Mouse (Mus musculus) frontal cortex, adult (tissue): Measurements from ENCODE around the gene Erg28.
A peak's percentile ranks its signal among the peaks of the same experiment; 100 is the strongest.

Experiments
- ATAC-seq: cut with Nextera tagmentation; 2 replicates; pipeline ENCODE4 v1.9.2; 2017; ENCODE audit warnings: mild to moderate bottlenecking, moderate library complexity, mixed read lengths; ENCODE audit not compliant: low TSS enrichment

Gene Erg28

GRCm38 (mm10) chr12:85813599-85813998, 10.8 kb downstream of the Erg28 start:
- ATAC-seq = no peak

GRCm38 (mm10) chr12:85811676-85812075, 12.7 kb downstream of the Erg28 start:
- no peak for ATAC-seq

DNA sequence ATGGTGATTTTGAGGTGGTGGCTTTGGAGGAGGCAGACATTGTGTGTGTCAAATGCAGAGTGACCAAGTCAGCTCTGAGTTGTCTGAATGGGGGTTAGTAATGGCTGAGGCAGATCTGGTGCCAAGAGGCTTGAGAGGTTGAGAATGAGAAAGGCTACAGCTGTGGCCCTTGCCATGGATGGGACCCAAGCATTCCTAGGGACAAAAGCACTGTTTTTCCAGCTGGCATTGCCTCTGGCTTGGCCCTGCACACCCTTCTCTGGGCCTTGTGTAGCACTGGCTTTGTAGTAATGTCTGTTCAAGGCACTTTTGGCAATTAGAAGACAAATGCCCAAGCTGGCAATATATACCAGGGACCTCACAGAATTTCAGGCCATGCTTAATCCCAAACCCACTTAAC, 13.4 kb downstream of the Erg28 start:
- peak; percentile 16; the same call in 1 of the 2 replicates for ATAC-seq

DNA sequence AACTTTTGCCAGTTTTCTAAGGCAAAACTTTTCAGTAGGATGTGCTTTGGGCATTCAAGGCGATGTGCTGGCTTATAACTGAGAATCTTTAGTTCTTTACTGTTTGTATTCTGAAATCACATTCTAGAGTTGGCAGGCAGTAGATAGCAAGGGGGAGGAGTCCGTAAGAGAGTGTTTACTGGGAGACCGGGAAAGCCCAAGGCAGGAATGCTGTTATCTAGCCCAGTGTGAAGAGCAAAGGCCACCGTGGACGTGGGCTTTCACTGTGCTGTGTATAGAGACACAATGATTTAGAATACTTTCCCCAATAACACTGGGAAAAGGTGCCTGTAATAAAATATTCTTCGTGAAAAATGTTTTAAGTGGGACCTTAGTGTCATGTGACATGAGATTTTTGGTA, 14.6 kb downstream of the Erg28 start:
- ATAC-seq = no peak

DNA sequence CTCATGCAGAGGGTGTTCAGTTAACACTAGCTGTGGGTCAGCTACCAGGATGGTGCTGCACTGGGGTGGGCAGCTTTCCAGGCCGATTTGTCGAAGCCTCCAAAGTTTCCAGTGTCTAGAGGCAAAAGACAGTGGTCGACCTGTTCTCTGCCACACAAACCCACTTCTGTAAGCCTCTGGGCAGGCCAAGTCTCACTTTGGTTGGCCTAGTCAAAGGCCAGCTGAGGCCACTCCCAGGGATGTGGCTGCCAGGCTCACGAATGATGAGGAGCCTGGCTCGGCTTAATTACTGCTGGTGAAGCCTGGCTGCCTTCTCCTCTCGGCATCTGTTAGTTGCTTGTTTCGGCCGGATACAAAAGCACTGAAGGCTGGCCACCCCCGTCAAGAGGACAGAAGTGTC, 24.3 kb downstream of the Erg28 start:
- no peak for ATAC-seq

GRCm38 (mm10) chr12:85795551-85795950, 28.8 kb downstream of the Erg28 start:
- ATAC-seq = no peak

GRCm38 (mm10) chr12:85794094-85794493, 30.3 kb downstream of the Erg28 start:
- no peak for ATAC-seq

DNA sequence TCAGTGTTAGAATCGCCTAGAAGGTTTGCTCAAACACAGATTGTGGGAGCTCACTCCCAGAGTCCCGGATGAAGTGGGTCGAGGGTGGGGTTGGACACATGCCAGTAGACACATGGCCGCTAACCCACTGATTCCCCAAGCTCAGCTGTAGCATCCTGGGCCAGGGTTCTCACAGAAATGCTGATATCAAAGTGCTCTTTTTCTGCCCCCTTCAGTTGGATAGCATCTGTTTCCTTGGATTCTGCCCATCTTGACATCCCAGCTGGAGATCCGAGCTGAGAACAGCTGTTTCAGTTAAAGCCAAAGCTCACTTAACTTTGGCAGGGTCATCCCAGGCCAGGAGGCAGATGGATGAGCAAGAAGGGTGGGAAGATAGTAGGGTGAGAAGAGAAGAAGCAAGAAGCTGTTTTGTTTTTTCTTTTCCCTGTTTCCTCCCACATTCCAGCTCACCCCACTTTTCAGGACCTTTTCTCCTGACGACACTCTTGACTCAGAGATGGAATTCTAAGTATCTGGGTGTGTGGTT, 31.5 kb downstream of the Erg28 start:
- peak; percentile 27; the same call in 1 of the 2 replicates for ATAC-seq

DNA sequence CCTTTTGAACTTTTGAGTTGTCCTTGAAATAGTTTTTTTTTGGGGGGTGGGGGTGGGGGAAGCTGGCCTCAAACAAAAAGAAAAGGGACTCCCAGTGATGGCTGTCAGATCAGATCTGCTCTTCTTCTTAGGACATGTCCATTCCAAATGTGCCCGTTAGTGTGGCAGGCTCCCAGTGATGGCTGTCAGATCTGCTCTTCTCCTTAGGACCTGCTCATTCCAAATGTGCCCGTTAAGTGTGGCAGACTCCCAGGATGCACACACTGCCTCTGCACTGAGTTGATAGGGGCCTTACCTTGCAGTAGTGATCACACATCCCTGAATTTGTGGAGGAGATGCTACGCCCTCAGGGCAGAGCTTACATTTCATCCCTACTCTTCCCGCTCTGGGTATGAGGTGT, 32.2 kb downstream of the Erg28 start:
- no peak for ATAC-seq

GRCm38 (mm10) chr12:85784916-85785815, 39.2 kb downstream of the Erg28 start:
- no peak for ATAC-seq

DNA sequence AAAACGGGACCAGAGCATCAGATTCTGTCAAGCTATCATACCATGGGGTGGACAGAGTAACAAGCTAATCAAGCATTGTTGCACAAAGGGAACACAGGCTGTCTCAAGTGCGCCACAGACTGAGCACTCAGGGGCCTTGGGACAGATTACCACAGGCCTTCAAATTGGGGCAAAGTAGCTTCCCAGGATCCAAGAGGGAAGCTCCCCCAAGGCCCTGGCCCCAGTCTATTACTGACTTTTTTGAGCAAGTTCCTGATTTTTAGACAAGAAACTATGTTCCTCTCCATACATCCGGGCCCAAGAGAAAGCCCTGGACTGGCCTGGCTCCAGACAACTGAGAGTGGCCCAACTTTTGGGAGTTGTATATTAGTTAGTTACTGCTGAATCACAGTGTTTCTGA, 42.7 kb downstream of the Erg28 start:
- ATAC-seq = no peak

DNA sequence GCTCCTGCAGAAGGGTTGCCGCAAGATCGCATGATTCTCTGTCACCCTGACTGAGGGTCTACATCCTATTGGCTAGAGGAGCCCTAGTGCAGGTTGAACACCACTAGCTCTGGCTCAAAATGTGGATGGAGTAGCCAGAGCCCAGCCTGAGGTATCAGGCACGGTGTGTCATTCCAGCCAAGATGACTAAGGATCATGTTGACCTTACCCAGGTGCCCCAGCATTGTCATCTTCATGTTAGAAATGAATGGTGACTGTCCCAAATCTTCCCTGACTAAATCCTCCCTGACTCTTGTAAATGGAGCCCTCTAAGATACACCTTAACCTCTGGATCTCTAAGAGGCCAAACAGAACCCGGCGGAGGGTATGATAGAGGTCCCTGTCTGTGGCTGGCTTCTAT, 44.6 kb downstream of the Erg28 start:
- no peak for ATAC-seq

DNA sequence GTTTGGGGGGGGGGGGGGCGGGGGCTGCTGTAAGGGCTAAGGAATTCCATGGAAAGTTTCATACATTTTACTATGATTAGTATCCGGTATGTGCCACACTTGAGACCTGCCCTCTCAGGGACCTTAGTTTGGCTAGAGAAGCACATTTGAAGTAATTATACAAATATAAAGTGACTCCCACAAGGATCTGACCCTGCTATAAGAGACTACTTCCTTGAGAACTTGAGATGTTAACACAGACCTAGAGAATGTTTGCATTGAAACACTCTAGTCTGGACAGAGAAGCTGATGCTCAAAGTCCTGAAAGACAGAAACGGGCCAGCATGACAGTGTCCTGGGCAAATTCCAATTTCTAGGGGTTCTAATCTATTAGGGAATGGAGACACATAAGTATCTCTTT, 45.4 kb downstream of the Erg28 start:
- no peak for ATAC-seq

GRCm38 (mm10) chr12:85771356-85771755, 53.0 kb downstream of the Erg28 start:
- no peak for ATAC-seq

DNA sequence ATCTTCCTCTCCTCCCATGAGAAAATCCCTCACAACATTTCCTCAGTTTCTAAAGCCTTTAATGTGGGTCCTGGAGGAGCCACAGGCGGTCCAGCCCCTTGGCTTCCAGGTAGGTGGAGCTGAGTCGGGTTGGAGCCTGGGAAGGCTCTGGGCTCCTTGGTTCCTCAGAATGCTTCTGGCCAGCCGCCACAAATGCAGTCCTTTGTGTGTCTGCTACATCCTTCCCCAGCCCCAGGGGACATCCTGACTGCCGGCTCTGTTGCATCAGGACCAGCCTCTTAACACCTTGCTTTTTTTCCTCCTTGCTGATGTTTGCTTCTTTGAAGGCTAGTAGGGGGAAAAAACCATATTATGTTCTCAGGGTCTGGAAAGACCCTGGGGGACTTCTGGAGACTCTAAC, 56.6 kb downstream of the Erg28 start:
- no peak for ATAC-seq

DNA sequence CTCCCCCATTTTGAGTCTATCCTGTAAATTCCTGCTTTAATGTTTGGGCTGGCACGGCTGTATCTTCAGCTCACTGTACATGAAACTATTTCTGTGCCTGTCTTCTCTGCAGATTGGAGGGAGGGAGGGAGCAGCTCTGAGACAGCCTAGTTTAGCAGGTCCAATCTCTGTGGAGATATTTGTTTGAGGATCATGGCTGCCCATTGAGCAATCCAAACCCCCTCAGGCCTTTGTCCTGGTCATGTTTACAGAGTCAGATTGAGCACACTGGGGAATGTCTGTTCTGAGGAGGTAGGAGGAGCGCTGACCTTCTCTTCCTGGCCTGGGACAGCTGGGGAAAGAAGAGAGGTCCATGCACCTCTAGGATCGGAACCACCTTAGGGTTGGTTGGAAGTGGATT, 58.1 kb downstream of the Erg28 start:
- no peak for ATAC-seq
